Mouse (Mus musculus): ENCODE data around the gene Dnal1. TPM values are rescaled to one million over a fixed set of nuclear protein-coding genes. Genes with fewer than 3 reads are reported as not detected.
"Not testable (repeated sequence)": the region's sequence is repeated elsewhere in the genome, so short reads cannot be mapped to it uniquely, and the experiment has no call there.

The Dnal1 gene
- polyA plus RNA-seq, 1 experiment from 2014 or later = 4.9 TPM

DNA sequence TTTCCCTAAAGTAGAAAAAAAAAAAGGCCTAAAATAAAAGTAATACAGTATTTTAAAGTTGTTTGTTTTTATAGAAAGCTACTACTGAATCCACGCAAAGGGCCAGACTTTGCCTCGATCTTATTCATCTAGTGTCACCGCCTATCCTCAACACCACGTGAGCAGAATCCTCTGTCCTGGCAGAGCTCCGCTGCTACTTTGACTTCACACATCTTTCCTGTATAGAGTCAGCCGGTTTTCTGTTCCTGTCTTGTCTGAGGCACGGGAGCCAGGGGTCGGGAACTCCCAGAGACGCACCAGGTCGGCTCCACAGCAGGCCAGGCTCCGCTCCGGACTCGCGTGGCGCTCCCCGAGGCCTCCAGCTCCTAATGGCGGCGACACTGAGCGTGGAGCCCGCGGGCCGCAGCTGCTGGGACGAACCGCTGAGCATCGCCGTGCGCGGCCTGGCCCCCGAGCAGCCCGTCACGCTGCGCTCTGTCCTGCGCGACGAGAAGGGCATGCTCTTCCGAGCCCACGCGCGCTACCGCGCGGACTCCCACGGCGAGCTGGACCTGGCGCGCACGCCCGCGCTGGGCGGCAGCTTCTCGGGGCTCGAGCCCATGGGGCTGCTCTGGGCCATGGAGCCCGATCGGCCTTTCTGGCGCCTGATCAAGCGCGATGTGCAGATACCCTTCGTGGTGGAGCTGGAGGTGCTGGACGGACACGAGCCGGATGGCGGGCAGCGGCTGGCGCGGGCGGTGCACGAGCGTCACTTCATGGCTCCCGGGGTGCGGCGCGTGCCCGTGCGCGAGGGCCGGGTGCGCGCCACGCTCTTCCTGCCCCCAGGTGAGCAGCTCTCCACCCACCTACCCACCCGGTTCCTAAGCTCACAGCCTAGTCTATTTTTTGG is 13.3 kb upstream of the Dnal1 start, which contains the start of gene Acot6:
Gene Acot6, plus strand, starts transcription at position 51 of the 889 bp plus-strand sequence.
- not testable (repeated sequence) for H3K9me3 ChIP-seq (replicated peaks); H3K27me3 ChIP-seq (ENCODE audit: low read depth, poor library complexity, severe bottlenecking); H3K4me1 ChIP-seq; H3K36me3 ChIP-seq
- Histone ChIP-seq H3K4me3 (peak within 1 kb of the TSS; percentile 61), H3K27ac (peak within 1 kb of the TSS; percentile 79)
- 1% methylated on average over 80 of the region's 80 CpGs for WGBS
- peak; percentile 68 for DNase-seq (ENCODE audit: low spot score)

DNA sequence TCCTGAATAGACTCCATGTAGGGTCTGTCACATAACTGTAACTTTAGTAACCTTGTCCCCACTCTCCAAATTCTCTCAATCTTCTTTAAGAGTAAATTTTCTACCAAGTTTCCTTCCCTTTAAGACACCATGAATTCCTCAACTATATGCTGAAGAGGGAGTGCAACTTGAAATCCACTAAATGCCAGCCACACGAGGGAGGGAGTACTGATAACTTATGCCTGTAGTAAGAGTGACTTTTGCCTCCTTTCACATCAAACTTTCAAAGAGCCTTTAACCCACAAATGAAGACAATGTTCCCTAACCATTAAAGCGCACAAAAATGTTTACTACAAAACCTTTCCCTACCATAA is 12.7 kb upstream of the Dnal1 start:
- no peak overlapping the region for H3K27ac ChIP-seq
- no peak for DNase-seq (ENCODE audit: low spot score)
- H3K27me3 ChIP-seq (ENCODE audit: low read depth, poor library complexity, severe bottlenecking) = 0 out of 2 replicates have a peak, but pooled peaks cover 6% of the 10 kb centered on the region
- H3K4me1 ChIP-seq = no peaks in the 10 kb centered on the region
- no peaks in the 10 kb centered on the region for H3K36me3 ChIP-seq
- 56% methylated on average over 2 of the region's 2 CpGs for WGBS
- peak overlapping the region; percentile 61 for H3K4me3 ChIP-seq
- H3K9me3 ChIP-seq (replicated peaks) = no peaks in the 10 kb centered on the region

DNA sequence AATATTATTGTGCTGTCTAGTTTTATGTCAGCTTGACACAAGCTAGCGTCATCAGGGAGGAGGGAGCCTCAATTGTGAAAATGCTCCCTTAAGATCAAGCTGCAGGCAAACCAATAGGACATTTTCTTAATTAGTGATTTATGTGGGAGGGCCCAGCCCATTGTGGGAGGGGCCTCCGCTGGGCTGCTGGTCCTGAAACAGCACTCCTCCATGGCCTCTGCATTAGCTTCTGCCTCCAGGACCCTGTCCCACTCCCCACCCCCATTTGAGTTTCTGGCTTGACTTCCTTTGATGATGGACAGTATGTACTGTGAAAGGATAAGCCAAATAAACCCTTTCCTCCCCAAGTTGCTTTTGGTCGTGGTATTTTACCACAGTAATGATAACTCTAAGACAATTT is 7.2 kb upstream of the Dnal1 start:
- Histone ChIP-seq H3K4me3 (no peak overlapping the region), H3K36me3 (no peaks in the 10 kb centered on the region), H3K27ac (no peak overlapping the region), H3K9me3 (replicated peaks) (no peaks in the 10 kb centered on the region), H3K4me1 (no peaks in the 10 kb centered on the region), H3K27me3 (ENCODE audit: low read depth, poor library complexity, severe bottlenecking) (0 out of 2 replicates have a peak, but pooled peaks cover 2% of the 10 kb centered on the region)
- WGBS = 76% methylated on average over 3 of the region's 3 CpGs
- no peak for DNase-seq (ENCODE audit: low spot score)

DNA sequence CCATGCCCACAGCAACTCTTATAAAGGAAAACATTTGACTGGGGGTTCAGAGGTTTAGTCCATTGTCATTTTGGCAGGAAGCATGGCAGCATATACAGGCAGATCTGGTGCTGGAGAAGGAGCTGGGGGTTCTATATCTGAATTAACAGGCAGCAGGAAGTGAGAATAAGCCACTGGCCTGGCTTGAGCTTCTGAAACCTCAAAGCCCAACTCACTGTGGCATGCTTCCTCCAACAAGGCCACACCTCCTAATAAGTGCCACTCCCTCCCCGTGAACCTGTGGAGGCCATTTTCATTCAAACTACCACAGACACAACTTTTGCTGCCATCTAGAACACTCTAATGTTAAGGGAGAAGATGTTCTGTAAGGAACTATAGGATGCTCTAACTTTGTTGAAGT is 6.5 kb upstream of the Dnal1 start:
- WGBS = 76% methylated on average over 1 of the region's 1 CpGs
- no peak for DNase-seq (ENCODE audit: low spot score)
- H3K9me3 ChIP-seq (replicated peaks) = no peaks in the 10 kb centered on the region

DNA sequence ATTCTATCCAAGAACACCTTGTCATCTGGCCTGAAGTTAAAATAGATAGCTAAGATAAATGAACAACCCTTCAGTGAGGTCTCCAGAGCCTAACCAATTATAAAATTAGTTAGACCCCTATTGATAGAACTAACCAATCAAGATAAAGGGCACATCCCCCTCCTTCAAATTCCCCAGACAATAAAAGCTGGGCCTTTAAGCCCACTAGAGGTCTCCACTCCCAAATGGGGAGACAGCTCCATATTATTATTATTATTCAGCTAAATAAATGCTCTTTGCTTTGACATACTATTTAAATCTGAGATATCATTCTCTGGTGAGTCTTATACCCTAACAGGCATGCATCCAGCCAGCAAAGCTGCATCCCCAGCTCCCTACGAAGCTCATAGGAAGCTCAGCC is 4.2 kb upstream of the Dnal1 start:
- no peaks in the 10 kb centered on the region for H3K36me3 ChIP-seq

More for the DNA sequence above, 6.5 kb upstream of the Dnal1 start:
- H3K27ac ChIP-seq = no peak overlapping the region
- no peaks in the 10 kb centered on the region for H3K4me1 ChIP-seq
- no peaks in the 10 kb centered on the region for H3K27me3 ChIP-seq (ENCODE audit: low read depth, poor library complexity, severe bottlenecking)
- H3K36me3 ChIP-seq = no peaks in the 10 kb centered on the region
- no peak overlapping the region for H3K4me3 ChIP-seq

DNA sequence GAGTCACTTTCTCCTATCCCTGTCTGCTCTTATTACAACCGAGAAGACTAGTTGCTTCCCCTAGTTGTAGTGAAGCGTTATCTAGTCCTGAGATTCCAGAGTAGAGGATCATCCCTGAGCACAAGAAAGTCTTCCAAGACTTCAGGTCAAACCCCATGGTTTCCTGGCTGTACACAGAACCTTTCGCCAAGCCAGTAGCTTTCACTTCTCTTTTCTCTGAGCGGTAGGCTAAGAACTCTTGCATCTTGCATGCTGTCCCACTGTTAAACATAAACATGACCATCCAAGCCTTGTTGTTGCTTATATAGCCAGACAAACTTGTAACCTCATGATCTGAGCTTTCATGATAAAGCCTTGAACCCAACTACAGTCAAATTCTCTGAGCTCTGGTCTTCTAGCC is 3.4 kb upstream of the Dnal1 start:
- H3K36me3 ChIP-seq = no peaks in the 10 kb centered on the region
- H3K27me3 ChIP-seq (ENCODE audit: low read depth, poor library complexity, severe bottlenecking) = no peaks in the 10 kb centered on the region
- no peaks in the 10 kb centered on the region for H3K9me3 ChIP-seq (replicated peaks)
- DNase-seq (ENCODE audit: low spot score) = no peak
- no peak overlapping the region for H3K4me3 ChIP-seq
- WGBS = 91% methylated on average over 4 of the region's 4 CpGs
- H3K4me1 ChIP-seq = peaks cover 9% of the 10 kb centered on the region
- no peak overlapping the region for H3K27ac ChIP-seq

More for the DNA sequence above, 4.2 kb upstream of the Dnal1 start:
- Histone ChIP-seq H3K4me3 (no peak overlapping the region), H3K27me3 (ENCODE audit: low read depth, poor library complexity, severe bottlenecking) (no peaks in the 10 kb centered on the region), H3K4me1 (peaks cover 4% of the 10 kb centered on the region), H3K9me3 (replicated peaks) (no peaks in the 10 kb centered on the region), H3K27ac (no peak overlapping the region)
- DNase-seq (ENCODE audit: low spot score) = no peak
- 85% methylated on average over 1 of the region's 1 CpGs for WGBS

DNA sequence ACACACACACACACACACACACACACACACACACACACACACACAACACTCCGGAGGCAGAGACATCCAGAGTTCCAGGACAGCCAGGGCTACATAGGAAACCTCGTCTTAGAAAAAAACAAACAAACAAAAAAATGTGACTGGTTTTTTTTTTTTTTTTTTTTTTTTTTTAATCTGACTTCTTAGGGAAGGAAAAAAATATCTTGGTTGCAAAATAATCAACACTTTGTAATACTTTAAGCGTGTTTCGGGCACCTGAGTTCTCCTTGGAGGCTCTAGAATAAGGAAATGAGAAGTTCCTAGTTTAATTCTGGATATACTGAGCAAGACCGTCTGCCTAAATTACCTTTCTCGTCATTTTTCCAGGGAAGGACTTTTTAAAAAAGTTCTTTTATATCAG is 490 bp upstream of the Dnal1 start:
- DNase-seq (ENCODE audit: low spot score) = no peak
- Histone ChIP-seq H3K27ac (peak overlapping the region; percentile 82; the same call in 1 of the 2 replicates), H3K4me1 (peaks cover 9% of the 10 kb centered on the region), H3K4me3 (peak overlapping the region; percentile 88), H3K36me3 (no peaks in the 10 kb centered on the region), H3K27me3 (ENCODE audit: low read depth, poor library complexity, severe bottlenecking) (no peaks in the 10 kb centered on the region), H3K9me3 (replicated peaks) (no peaks in the 10 kb centered on the region)
- 58% methylated on average over 6 of the region's 6 CpGs for WGBS

DNA sequence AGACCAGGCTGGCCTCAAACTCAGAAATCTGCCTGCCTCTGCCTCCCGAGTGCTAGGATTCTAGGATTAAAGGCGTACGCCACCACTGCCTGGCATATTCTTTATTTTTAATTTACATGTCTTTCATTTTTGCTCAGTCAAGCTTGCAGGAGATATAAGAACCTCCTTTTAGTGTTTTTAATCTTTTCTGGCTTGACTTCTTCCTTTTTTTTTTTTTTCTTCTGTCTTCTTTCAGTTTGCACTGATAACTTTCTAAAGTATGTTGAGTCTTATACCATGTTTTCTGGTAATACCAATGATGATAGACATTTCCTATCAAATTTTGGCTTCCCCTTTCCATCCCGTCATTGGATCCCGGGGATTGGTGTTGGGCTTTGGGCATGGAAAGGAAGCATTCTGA is 5.4 kb downstream of the Dnal1 start:
- DNase-seq (ENCODE audit: low spot score) = no peak
- H3K4me3 ChIP-seq = no peak overlapping the region
- H3K9me3 ChIP-seq (replicated peaks) = no peaks in the 10 kb centered on the region
- H3K36me3 ChIP-seq = no peaks in the 10 kb centered on the region
- WGBS = 94% methylated on average over 5 of the region's 5 CpGs
- no peaks in the 10 kb centered on the region for H3K27me3 ChIP-seq (ENCODE audit: low read depth, poor library complexity, severe bottlenecking)
- peaks cover 8% of the 10 kb centered on the region for H3K4me1 ChIP-seq
- H3K27ac ChIP-seq = no peak overlapping the region

DNA sequence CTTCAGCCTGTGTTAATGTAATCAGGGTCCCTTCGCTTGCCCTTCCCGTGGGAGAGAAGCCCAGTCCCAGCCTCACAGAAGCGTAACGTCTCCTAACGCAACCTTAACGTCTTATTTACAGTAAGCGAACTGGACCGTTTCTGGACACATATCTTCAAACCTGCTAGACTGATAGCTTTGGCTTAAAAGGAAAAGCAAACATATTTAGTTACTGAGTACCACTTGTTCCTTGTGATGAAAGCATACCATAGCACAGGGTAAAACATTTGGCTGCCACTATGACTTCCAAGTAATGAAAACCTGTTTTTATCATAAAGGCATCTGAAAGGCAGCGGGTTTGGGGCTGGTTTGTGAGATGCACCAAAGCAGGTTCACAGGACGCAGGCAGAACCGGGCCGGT is 11.7 kb downstream of the Dnal1 start:
- H3K27ac ChIP-seq = no peak overlapping the region
- no peaks in the 10 kb centered on the region for H3K9me3 ChIP-seq (replicated peaks)
- H3K36me3 ChIP-seq = peaks cover 18% of the 10 kb centered on the region
- DNase-seq (ENCODE audit: low spot score) = no peak
- H3K4me3 ChIP-seq = no peak overlapping the region
- 88% methylated on average over 12 of the region's 12 CpGs for WGBS
- H3K4me1 ChIP-seq = no peaks in the 10 kb centered on the region
- no peaks in the 10 kb centered on the region for H3K27me3 ChIP-seq (ENCODE audit: low read depth, poor library complexity, severe bottlenecking)

DNA sequence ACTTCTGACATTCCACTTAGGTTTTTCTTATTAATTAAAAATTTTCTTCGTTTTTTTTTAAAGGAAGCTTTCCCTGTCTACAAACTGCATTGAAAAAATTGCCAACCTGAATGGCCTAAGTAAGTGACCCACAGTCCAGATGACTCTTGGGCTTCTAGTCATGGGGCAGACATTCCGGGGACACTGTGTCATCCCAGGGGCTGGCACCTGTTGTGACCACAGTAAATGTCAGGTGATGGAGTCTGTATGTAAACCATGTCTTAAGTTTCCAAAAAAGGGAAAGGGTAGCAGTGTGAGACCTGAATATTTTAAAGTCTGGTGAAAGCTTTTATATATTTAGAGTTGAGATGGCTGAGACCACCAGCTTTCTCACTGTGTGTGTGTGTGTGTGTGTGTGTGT is 12.7 kb downstream of the Dnal1 start:
- no peak for DNase-seq (ENCODE audit: low spot score)
- H3K4me1 ChIP-seq = no peaks in the 10 kb centered on the region
- H3K36me3 ChIP-seq = peaks cover 24% of the 10 kb centered on the region
- H3K27ac ChIP-seq = no peak overlapping the region
- no peaks in the 10 kb centered on the region for H3K27me3 ChIP-seq (ENCODE audit: low read depth, poor library complexity, severe bottlenecking)
- no peaks in the 10 kb centered on the region for H3K9me3 ChIP-seq (replicated peaks)
- H3K4me3 ChIP-seq = no peak overlapping the region
- 79% methylated on average over 2 of the region's 2 CpGs for WGBS

DNA sequence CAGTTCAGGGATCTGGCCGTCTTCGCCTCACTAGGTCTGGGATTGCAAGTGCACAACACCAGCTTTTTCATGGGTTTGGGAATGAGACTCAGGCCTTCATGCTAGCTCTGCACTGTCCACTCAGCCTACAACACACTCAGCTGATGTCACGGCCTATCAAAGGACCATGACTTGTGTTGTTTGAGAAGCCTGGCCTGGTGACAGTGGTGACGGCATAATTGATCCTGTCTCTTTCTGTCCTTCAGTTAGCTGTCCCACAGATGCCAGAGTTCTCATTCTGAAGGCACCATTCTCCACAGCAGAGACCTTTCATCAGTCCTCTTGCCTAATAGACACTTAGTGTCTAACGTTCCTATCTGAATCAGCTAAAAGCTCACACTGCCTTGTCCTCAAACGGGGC is 14.4 kb downstream of the Dnal1 start:
- Histone ChIP-seq H3K4me1 (no peaks in the 10 kb centered on the region), H3K27ac (no peak overlapping the region), H3K4me3 (no peak overlapping the region), H3K36me3 (peaks cover 29% of the 10 kb centered on the region), H3K27me3 (ENCODE audit: low read depth, poor library complexity, severe bottlenecking) (no peaks in the 10 kb centered on the region), H3K9me3 (replicated peaks) (no peaks in the 10 kb centered on the region)
- no peak for DNase-seq (ENCODE audit: low spot score)
- WGBS = 89% methylated on average over 6 of the region's 6 CpGs

DNA sequence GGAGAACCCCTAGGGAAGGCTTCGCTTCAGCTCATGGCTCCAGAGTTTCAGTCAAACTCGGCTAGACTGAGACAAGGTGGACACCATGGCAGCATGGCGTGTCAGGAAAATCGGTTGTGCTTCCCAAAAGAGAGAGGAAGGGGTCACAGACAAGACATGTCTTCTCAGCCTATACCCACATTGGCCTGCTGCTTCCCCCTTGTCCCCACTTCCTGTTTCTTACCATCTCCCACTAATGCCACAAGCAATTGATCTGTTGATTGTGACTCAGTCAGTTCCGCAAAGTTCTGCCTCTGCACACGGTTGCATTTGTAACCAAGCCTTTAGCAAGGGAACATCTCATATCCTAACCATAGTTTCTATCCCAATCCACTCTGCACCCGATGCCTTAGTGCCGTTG is 15.8 kb downstream of the Dnal1 start:
- Histone ChIP-seq H3K27ac (no peak overlapping the region), H3K4me3 (no peak overlapping the region), H3K36me3 (peaks cover 29% of the 10 kb centered on the region), H3K9me3 (replicated peaks) (no peaks in the 10 kb centered on the region), H3K4me1 (no peaks in the 10 kb centered on the region), H3K27me3 (ENCODE audit: low read depth, poor library complexity, severe bottlenecking) (no peaks in the 10 kb centered on the region)
- no peak for DNase-seq (ENCODE audit: low spot score)
- WGBS = 93% methylated on average over 8 of the region's 8 CpGs

DNA sequence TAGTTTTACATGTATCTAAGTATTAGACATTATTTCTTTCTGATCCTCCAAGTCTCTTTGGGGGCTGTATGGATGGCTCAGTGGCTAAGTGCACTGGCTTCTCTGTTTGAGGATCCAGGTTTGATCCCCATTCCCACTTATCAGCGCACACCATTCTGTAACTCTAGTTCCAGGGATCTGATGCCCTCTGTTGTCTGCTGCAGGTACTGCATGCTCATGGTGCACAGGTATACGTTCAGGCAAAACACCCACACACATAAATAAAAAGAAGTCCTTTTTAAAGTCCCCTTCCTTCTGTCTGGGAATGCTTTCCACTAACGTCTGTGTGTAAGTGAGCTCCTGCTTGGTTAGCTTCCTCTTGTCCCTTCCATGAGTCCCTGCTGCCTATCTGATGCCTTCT is 18.1 kb downstream of the Dnal1 start:
- no peaks in the 10 kb centered on the region for H3K9me3 ChIP-seq (replicated peaks)
- WGBS = 59% methylated on average over 3 of the region's 3 CpGs
- peak; percentile 50 for DNase-seq (ENCODE audit: low spot score)
- H3K4me1 ChIP-seq = no peaks in the 10 kb centered on the region
- H3K27ac ChIP-seq = no peak overlapping the region
- H3K36me3 ChIP-seq = peaks cover 47% of the 10 kb centered on the region
- H3K4me3 ChIP-seq = no peak overlapping the region
- no peaks in the 10 kb centered on the region for H3K27me3 ChIP-seq (ENCODE audit: low read depth, poor library complexity, severe bottlenecking)
